Mouse (Mus musculus) B cell, adult 62 days (primary cell): ENCODE data around the gene 4930564D02Rik. TPM values are rescaled to one million over a fixed set of nuclear protein-coding genes. Genes with fewer than 3 reads are reported as not detected.

Experiments
- total RNA-seq: library from RNA; stranded (reverse); gene quantifications from 4 replicates; pipeline ENCODE4 v1.2.4, GENCODE M21; 2023

The 4930564D02Rik gene
- total RNA-seq, result not detected in 4 replicates

GRCm38 (mm10) chr3:105066544-105066943 lies at the start of gene 4930564D02Rik:
4930564D02Rik (plus strand) TSS chr3:105066844.

GRCm38 (mm10) chr3:105052937-105053697 lies 13.5 kb upstream of the 4930564D02Rik start, which contains the start of gene Cttnbp2nl:
Cttnbp2nl (minus strand) TSS chr3:105053146.

Other genes with a start within 250 kb of the 4930564D02Rik start
- 23.0 to 27.7 TPM (median 25.2 TPM) in 4 replicates for gene Mov10, start 248.3 kb upstream of the 4930564D02Rik start, total RNA-seq
- gene St7l, start 202.8 kb upstream of the 4930564D02Rik start, total RNA-seq, result 18.7 to 24.2 TPM (median 21.5 TPM) in 4 replicates
- 148 to 173 TPM (median 165 TPM) in 4 replicates for gene Capza1, start 202.3 kb upstream of the 4930564D02Rik start, total RNA-seq
- 0.21 to 0.22 TPM in 2 of 4 replicates, not detected in the others for gene Wnt2b, start 104.9 kb upstream of the 4930564D02Rik start, total RNA-seq
- 0.15 to 0.56 TPM (median 0.35 TPM) in 3 of 4 replicates, not detected in the other for gene Cttnbp2nl, start 13.7 kb upstream of the 4930564D02Rik start, total RNA-seq